Mouse (Mus musculus) heart, embryonic 14.5 days (tissue): ENCODE data around the gene Cpt1a. TPM values are rescaled to one million over a fixed set of nuclear protein-coding genes. Genes with fewer than 3 reads are reported as not detected.

Source experiments
- ATAC-seq: fragments of 200-750 bp; cut with Nextera tagmentation; 2 replicates; pipeline ENCODE4 v1.8.0; 2017; ENCODE audit warnings: low read depth, moderate TSS enrichment; ENCODE audit not compliant: insufficient number of reproducible peaks, insufficient read depth, low FRiP score
- H3K27ac ChIP-seq, 2 experiments: fragments of 200-500 bp in 1 of 2; fragments of 300-500 bp in 1 of 2; sonication (generic) in 1 of 2; replicated peaks in 1 of 2; 2 replicates each; pipeline ENCODE4 v1.5.1; 2012 to 2014; ENCODE audit warnings: low read depth in 2 of 2, low read length in 2 of 2, control low read depth in 1 of 2, mild to moderate bottlenecking in 1 of 2, mixed read lengths in 1 of 2; ENCODE audit not compliant: control insufficient read depth in 1 of 2, insufficient read depth in 1 of 2
- H3K27me3 ChIP-seq: fragments of 300-500 bp; sonication (generic); 2 replicates; pipeline ENCODE4 v1.6.1; 2014; ENCODE audit warnings: mild to moderate bottlenecking, low read length, control low read depth; ENCODE audit not compliant: control insufficient read depth, insufficient read depth
- H3K36me3 ChIP-seq: fragments of 300-500 bp; sonication (generic); 2 replicates; pipeline ENCODE4 v1.6.1; 2014; ENCODE audit warnings: mild to moderate bottlenecking, control low read depth, low read length, mixed read lengths; ENCODE audit not compliant: control insufficient read depth, insufficient read depth
- H3K4me1 ChIP-seq, 2 experiments: fragments of 200-500 bp in 1 of 2; fragments of 300-500 bp in 1 of 2; sonication (generic) in 1 of 2; 2 replicates each; pipeline ENCODE4 v1.6.1; 2012 to 2014; ENCODE audit warnings: low read length in 2 of 2, control low read depth in 1 of 2, mixed read lengths in 1 of 2; ENCODE audit not compliant: control insufficient read depth in 2 of 2, insufficient read depth in 2 of 2
- H3K4me2 ChIP-seq: fragments of 300-500 bp; sonication (generic); 2 replicates; pipeline ENCODE4 v1.6.1; 2014; ENCODE audit warnings: mild to moderate bottlenecking, low read length
- H3K4me3 ChIP-seq, 2 experiments: fragments of 200-500 bp in 1 of 2; fragments of 300-500 bp in 1 of 2; sonication (generic) in 1 of 2; 2 replicates each; pipeline ENCODE4 v1.5.1; 2012 to 2014; ENCODE audit warnings: low read length in 2 of 2, mild to moderate bottlenecking in 2 of 2, control low read depth in 1 of 2, low read depth in 1 of 2, moderate library complexity in 1 of 2; ENCODE audit not compliant: control insufficient read depth in 1 of 2, insufficient read depth in 1 of 2
- H3K9ac ChIP-seq: fragments of 300-500 bp; sonication (generic); 2 replicates; pipeline ENCODE4 v1.6.1; 2014; ENCODE audit warnings: mild to moderate bottlenecking, low read length
- H3K9me3 ChIP-seq: fragments of 300-500 bp; sonication (generic); 2 replicates; pipeline ENCODE4 v1.6.1; 2016; ENCODE audit warnings: low read length, control low read depth; ENCODE audit not compliant: control insufficient read depth
- WGBS: fragments of 180-500 bp; shearing (Covaris S2); extraction: QIAGEN DNeasy Blood & Tissue Kit; methylation state at CpG from one replicate; pipeline ENCODE4 v1.1.7; 2014; 5-methylcytosine and 5-hydroxymethylcytosine counted together
- microRNA-seq: library from miRNA; unstranded; fragments of <30 nt; microRNA quantifications from one replicate; pipeline ENCODE4, GENCODE M21; 2016
- polyA plus RNA-seq: library from polyadenylated mRNA; unstranded; fragments of >200 nt; fragmentation: Nextera tagmentation; extraction: Ambion mirVana; gene quantifications from 2 replicates; pipeline ENCODE4 v1.2.1, GENCODE M21; 2014

Gene Cpt1a
- polyA plus RNA-seq, 1 experiment from 2014 or later, result 29.2 TPM

- no peaks in the 10 kb centered on the region for H3K27me3 ChIP-seq
- no peak for ATAC-seq
- H3K4me3 ChIP-seq, result no peak overlapping the region
- 68% methylated on average over 7 of the region's 7 CpGs for WGBS
- no peak overlapping the region for H3K4me2 ChIP-seq
- H3K9me3 ChIP-seq, result no peaks in the 10 kb centered on the region
- H3K36me3 ChIP-seq, result no peaks in the 10 kb centered on the region
- no peak overlapping the region for H3K9ac ChIP-seq
- H3K4me1 ChIP-seq, result no peaks in the 10 kb centered on the region
- H3K27ac ChIP-seq, result no peak overlapping the region
These were observed 108.9 kb downstream of the Cpt1a start for GRCm38 (mm10) chr19:3431066-3431465.

GRCm38 (mm10) chr19:3431969-3432368, 109.8 kb downstream of the Cpt1a start:
- no peak for ATAC-seq

GRCm38 (mm10) chr19:3434124-3434523, 112.0 kb downstream of the Cpt1a start:
- H3K9ac ChIP-seq, result no peak overlapping the region
- 54% methylated on average over 4 of the region's 4 CpGs for WGBS
- H3K4me1 ChIP-seq, result no peaks in the 10 kb centered on the region
- no peak for ATAC-seq
- H3K27me3 ChIP-seq, result peaks cover 2% of the 10 kb centered on the region
- no peaks in the 10 kb centered on the region for H3K9me3 ChIP-seq
- H3K27ac ChIP-seq, result no peak overlapping the region
- no peak overlapping the region for H3K4me3 ChIP-seq
- H3K4me2 ChIP-seq, result no peak overlapping the region
- H3K36me3 ChIP-seq, result no peaks in the 10 kb centered on the region

More at GRCm38 (mm10) chr19:3431969-3432368, 109.8 kb downstream of the Cpt1a start:
- H3K27me3 ChIP-seq, result no peaks in the 10 kb centered on the region
- no peak overlapping the region for H3K4me2 ChIP-seq
- H3K9me3 ChIP-seq, result no peaks in the 10 kb centered on the region
- no peak overlapping the region for H3K27ac ChIP-seq
- no peak overlapping the region for H3K4me3 ChIP-seq
- no peak overlapping the region for H3K9ac ChIP-seq
- no peaks in the 10 kb centered on the region for H3K36me3 ChIP-seq
- 20% methylated on average over 1 of the region's 2 CpGs for WGBS
- no peaks in the 10 kb centered on the region for H3K4me1 ChIP-seq

GRCm38 (mm10) chr19:3434641-3435040, 112.5 kb downstream of the Cpt1a start:
- no peak overlapping the region for H3K4me2 ChIP-seq
- H3K9ac ChIP-seq, result no peak overlapping the region
- ATAC-seq, result no peak
- no peak overlapping the region for H3K27ac ChIP-seq
- WGBS, result 47% methylated on average over 4 of the region's 4 CpGs
- H3K36me3 ChIP-seq, result no peaks in the 10 kb centered on the region
- no peak overlapping the region for H3K4me3 ChIP-seq
- H3K27me3 ChIP-seq, result peaks cover 2% of the 10 kb centered on the region
- H3K9me3 ChIP-seq, result no peaks in the 10 kb centered on the region
- no peaks in the 10 kb centered on the region for H3K4me1 ChIP-seq

Small RNA genes lying within 50 kb of the gene (microRNA-seq; reads per million reads assigned to microRNA genes)
- 0.84 reads per million for gene Mir6984

Other genes with a start within 250 kb of the Cpt1a start
- 102 and 112 TPM in 2 replicates for gene Mrpl21, start 39.4 kb upstream of the Cpt1a start, polyA plus RNA-seq
- gene Ighmbp2, start 39.3 kb upstream of the Cpt1a start, polyA plus RNA-seq, result 4.1 and 4.8 TPM in 2 replicates
- 0.47 and 1.1 TPM in 2 replicates for gene Tesmin, start 66.5 kb downstream of the Cpt1a start, polyA plus RNA-seq
- 6.4 and 8.0 TPM in 2 replicates for gene Gal, start 92.2 kb downstream of the Cpt1a start, polyA plus RNA-seq